Mouse (Mus musculus) CD4-positive helper T cell, adult 2 months (primary cell): ENCODE measurements at regions not wholly inside any gene's neighbourhood (a gene's known extent, or its start where the extent isn't known, plus 50 kb on each side); places are given as distances from the start of the nearest gene placed in this dataset.
"Not testable (repeated sequence)": the region's sequence is repeated elsewhere in the genome, so short reads cannot be mapped to it uniquely, and the experiment has no call there.

Source experiments
- DNase-seq: peaks from one replicate; pipeline ENCODE4 v3.0.0-alpha.2; 2012; ENCODE audit warnings: low read depth, missing footprints, low spot score

DNA sequence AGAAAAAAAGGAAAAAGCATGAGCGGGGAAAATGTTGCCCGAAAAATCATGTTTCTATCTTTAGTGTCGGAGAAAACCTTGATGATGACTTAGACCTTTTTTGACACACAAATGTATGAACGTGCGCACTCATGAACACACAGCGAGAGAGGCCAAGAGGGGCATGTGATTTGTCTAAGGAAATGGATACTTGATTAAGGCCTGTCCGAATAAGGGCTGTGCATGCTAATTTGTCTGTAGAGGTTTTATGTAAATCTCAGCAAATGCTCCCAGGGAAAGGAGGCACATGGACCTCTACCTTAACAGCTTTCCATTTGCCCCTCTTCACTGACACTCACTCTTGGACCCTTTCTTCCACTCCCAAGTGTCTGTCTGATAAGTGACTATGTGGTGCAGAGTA is 182.5 kb upstream of the Rgma start:
- no peak for DNase-seq

DNA sequence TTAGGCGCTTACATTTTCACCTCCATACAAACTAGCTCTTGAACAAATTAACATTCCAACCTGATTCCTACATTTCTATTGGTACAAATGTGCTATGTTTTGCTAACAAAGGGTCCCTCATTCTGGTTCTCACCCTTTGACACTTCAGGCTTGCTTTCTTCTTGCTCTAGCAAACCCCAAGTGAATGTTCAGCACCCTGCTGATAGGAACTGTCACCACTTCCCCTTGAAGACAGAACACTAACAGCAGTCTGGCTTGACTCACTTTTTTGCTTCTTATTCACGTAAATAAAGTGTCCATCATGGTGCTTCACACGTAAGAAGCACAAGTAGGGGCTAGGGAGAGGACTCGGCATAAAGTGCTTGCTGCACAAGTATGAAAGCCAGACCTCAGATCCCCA is 180.0 kb upstream of the Rgma start:
- no peak for DNase-seq

DNA sequence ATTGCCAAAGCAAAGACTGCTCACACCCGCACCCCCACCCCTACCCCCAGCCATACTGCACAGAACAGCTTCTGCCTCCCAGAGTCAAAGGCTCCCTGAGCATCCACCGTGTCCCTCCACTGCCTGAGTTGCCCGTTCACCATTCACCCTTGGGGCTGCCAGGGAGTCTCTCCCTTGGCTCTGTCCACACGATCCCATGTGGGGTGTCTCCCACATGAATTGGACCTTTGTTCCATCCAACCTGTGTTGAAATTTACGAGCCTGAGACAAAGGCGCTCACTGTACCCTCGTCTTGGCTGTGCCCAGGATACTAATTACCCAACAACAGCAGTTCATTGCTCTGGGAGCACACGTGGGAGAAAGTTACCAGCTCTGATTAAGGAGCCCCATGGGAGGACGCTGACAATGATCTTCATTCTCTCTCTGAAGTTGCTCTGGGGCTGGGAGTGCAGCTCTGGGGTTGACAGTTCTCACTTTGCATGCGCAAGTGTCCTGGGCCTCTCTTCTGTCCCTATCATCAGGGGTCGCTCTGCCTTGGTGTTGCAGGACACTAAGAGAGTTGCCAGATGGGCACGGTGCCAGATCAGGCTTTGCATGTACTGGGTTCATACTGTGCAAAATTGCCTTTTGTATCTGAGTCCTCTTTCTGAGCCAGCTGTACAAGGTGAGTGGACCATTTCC is 178.3 kb upstream of the Rgma start:
- no peak for DNase-seq

DNA sequence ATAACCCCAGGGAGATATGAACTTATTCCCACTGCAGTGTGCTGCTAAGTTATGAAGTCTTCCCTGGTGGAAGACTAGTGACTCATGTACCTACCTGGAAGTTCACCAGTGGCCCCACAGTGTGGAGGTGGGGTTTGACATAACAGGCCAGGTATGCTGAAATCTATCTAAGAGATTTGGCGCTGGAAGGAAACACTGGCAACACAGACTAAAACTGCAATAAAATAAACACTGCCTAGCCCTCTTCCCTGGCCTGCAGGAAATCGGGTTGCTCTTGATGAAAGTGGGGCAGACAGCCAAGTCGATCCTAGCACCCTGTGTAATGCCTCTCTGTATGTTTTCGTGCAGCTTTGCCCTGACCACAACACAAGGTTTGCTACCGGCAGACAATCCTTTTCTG is 177.2 kb upstream of the Rgma start:
- DNase-seq: no peak

DNA sequence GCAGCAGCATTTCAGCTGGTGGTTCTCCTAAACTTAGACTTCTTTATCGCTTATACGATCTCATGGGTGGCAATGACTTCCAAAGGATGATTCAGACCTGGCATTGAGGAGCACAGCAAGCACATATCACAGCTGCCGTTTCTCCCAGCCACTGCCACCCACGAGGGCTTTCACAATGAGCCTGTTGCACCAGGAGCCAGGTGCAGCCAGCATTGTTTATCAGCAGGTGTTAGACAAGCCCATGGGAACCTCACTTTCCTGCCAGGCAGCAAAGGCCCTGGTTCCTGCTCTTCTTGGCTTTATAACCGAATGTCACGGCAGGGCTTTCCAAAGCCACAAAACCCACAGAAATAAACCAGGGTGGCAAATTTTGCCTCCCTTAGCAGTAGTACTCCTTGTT is 175.3 kb upstream of the Rgma start:
- DNase-seq: no peak

DNA sequence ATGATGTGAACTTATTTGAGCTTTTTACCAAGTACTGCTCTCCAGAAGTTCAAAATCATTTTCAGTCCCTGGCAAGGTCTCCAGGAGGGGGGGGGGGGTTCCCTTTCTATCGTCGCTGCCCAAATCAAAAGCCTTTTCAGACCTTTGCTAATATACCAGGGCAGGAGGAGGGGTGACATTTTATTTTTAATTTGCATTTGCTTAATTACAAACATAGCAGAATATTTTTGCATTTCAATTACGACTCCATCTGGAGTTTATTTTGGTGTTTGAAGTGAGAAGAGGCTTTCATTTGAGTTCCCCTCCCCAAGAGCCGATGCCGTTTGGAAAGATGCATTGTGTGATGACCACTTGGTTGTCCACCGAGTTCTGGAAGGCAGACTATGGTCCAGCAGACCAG is 174.0 kb upstream of the Rgma start:
- DNase-seq: no peak

DNA sequence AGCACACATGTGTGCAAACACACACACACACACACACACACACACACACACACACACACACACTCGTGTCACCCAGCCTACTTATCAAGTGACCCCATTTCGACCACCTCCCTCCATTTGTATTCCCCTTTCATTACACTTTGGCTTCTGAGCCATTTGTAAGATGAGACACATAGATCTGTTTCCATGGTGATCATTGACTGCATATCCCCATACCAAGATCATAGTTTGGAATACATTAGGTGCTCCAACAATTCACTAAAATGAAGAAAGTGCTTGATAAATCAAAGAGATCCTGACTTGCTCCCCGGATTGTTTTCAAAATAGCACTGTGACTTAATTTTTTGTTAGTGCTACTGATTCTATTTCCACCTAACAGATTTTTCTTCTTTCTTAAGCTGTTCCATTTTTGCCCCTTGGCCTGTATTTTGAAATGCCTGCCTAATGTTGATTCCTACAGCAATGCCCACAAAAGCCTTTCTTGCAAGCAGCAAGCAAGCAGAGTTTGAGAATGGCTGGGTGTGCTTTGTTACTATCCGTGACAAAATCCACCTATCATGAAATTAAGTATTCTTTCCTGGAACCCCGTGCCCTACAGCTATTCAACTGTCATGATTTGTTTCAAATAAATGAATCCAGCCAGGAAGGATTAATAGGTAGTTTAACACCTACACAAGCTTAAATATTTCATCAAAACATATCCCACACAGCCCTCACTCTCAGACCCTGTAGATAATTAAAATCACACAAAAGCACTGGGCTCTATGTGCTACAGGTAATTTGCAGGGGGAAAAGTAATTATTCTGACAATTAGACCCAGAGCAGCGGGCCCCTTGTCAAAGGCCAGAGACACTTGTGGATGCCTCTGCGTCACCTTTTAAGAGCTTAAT is 168.1 kb upstream of the Rgma start:
- no peak for DNase-seq

DNA sequence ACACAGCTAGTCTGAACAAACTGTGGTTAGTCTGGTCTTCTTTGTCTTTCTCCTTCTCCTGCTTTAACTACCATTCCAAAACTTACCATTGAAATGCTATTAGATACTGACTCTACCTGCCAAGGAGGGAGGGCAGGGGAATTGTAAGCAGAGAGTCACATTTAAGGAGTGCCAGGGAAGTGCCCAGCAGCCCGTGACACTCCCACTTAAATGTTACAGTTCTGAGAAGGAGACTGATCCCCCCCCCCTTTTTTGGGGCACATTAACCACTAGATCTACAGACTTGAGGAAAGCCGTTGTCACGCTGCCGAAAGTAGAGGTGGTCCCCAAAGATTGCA is 166.9 kb upstream of the Rgma start:
- DNase-seq: no peak

DNA sequence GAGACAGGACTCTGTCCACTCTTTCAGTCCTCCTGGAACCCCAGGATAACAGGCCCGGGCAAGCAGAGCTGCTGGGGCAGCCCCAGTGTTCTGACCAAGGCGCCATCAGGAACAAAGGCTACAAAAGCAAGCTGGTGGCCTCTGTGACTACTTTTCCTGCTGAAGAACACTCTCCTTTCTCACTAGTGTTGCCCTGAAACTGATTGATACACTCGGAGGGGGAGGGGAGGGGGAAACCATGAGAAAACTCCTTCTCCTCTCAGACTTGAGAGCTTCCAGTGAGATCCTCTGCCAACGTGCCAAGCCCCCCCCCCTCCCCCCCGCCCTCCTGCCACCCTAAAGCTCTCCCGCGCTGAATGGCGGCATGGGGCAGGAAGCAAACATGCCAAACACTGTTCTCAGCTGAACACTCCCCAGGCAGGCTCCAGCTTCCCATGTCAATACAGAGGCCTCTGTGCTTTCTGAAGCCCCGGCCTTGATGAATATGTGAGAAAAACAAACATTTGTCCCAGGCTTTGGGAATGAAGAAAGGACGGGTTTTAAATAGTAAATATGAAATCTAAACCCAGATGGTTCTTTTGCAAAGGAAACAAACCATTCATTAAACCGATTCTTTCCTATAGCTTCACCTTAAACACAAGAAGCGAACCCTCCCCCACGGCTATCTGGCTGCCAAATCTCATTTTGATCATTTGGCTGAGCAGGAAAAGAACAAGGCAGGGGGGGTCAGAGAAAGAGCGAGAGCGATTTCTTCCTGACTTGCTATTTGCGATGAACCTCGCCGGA is 166.3 kb upstream of the Rgma start:
- no peak for DNase-seq

DNA sequence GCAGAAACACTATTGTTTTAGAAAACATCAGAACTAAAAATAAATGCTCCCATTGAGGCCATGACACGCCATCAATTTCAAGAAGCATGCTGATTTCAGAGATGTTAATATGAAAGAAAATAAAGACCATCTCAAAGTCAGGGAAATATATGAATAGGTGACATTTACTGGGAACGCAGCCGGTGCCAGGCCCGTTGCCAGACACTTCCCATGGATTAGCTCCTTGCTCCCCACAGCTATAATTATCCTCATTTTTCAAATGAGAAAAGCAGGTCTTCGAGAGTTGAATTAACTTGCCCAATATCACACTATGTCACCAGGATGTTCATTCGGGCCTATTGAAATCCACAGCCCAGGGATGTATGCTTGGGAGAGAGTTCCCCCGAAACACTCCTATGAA is 165.2 kb upstream of the Rgma start:
- no peak for DNase-seq

DNA sequence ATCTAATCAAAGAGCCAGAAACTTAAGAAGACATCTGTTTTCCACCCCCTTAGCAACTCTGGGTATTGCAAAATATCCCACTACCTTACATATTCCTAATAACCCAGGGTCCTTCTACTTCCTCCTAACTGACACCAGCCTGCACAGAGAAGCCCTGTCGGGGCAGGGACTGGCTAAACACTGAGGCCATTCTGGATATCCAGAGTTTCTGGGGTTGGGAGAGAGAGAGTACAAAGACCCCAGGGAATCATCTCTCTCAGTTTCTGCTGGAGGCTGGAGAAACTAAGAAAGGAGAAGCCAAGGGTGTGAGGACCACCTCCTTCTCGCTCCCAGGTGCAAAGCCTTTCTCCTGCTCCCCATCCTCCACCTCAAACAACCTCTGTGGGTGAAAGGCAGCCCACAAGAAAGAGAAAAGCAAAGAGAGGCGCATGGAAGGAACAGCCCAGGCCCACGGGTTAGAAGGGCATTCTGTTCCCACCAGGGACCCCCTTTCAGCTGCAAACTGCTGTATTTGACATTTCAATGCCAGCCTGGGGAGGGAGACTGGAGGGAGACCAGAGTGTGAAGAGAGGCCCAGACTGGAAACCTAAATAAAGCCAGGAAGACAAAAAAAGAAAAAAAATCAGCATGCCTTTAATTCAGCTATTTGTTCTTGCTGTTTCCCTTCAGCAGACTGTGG is 152.9 kb upstream of the Rgma start:
- DNase-seq: no peak

DNA sequence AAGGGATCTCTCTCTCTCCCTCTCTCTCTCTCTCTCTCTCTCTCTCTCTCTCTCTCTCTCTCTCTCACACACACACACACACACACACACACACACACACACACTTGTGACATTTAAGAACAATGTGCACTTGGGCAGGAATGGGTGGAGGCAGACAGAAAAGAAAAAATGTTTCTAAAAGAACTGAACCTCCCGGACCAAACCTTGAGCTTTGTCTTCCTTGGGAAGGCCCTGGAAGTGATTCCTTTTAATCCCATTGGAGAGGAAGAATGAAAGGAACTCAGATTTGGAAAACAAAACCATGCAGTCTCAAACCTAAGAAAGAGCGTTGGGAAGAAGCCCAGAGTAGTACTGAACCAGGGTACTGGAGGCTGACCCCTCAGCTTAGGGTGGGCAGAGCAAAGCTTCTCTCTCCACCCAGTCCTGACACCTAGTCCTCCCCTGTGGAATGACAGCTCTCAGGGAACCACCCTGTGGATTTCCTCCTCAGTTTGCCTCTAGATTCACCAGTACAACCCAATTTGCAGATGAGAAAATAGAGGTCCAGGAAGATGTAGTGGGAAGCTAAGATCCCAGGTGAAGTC is 152.3 kb upstream of the Rgma start:
- no peak for DNase-seq

DNA sequence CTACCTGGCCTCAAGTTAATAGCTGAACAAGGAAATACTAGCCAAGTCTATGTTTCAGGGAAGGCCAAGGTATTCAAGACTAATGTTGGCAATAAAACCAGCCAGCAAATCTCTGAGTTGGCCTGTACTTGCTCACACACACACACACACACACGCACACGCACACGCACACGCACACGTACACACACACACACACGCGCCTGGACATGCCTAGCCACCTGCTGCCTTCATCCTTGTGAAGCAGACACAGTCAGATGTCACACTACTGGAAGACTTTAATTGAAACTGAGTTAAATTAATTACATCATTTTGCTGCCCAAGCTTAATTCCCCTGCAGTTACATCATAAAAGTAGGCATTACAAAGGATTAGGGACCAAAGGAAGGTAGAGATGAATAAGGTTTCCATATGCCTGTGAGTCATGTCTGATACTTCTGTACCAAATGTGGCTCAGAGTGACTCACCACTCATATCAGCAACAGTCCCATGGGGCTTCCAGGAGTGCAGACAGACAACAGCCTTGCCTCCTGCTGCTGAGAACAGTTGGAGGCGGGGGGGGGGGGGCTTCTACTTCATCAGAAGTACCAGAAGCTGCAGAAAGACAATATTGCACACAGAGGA is 141.7 kb upstream of the Rgma start:
- DNase-seq: no peak

DNA sequence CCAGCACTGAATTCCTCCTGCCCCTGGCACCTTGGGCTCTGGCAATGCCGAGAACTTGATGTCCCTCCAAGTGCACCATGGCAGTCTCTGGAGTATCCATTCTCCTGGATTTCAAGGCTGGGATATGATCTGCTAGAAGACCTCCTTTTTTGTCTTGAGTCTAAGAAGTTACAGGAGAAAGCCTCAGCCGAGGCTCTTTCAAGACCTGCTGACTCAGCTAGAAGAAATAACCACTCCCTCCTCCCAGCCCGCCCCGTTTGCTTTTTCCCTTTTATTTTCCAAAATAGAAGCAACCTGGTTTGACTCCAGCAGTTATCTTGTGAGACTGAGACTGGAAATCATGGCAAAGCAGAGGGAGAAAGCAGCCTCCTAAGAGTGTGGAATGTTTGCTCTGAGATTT is 136.8 kb upstream of the Rgma start:
- no peak for DNase-seq

DNA sequence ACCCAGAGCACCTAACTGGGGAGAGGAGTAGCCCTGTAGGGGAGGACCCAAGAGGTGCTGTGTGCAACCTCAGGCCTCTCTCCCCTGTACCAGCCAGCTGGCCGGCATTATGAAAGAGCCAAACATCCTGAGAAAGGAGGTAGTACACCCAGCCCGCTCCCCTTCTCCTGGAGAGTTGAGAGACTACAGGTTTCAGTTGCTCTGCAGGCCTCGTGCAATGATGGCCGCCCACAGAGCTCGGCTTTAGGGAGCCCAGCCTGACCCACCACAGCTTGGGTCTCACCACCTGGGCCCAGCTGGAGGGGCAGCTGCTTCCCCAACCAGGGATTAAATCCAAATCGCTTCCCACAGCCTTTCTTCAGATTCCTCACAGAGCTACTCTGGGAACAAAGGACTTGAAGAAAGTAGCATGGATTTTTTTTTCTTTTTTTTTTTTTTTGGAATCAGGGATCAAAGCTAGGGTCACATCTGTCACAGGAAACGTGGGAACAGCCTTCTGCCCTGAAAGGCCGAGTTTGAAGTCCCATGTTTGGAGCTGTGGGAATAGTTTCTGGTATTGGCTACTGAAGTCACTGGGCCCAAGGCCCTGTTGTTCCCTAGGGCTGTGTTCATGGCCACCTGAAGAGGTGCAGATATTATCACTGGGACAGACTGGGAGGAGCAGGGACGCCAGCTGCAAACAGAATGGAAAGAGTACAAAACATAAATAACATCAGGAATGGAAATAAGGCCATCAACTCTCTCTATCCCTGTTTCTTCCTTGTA is 131.5 kb upstream of the Rgma start:
- DNase-seq: no peak

DNA sequence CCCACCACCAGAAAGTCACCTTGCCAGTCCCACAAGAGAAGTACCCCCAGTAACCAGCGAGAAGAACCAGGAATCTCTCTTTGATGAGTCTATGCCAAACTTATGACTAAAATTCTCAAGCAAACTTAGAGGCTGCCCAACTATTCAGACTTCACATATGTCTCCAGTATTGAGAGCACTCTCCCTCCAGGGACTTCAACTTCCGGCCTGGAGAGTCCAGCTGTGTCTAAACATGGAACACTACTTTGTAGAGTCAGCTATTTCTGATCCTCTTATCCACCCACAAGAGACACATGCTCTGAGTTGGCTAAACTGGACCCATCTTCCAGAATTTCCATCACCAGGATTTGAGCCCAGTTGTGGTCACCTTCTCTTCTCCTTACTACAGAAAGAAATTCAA is 129.9 kb upstream of the Rgma start:
- no peak for DNase-seq

DNA sequence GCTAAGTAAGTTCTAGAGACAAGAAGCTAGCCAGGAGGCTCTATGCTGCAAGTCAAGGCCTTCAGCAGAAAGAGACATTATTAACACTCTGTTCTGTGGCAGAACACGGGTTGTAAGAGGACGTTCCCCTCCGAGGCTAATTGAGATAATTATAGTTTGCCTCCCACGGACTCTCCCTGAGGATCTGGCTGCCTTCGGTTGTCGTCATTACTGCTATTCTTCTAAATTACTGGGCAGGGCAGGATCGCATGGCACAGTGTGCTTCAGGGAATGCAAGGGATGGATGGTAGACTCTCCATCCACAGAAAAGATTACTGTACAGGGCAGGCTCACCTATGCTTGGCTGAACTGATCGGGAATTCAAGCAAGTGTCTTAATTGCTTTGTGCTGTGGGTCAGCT is 124.7 kb upstream of the Rgma start:
- no peak for DNase-seq

DNA sequence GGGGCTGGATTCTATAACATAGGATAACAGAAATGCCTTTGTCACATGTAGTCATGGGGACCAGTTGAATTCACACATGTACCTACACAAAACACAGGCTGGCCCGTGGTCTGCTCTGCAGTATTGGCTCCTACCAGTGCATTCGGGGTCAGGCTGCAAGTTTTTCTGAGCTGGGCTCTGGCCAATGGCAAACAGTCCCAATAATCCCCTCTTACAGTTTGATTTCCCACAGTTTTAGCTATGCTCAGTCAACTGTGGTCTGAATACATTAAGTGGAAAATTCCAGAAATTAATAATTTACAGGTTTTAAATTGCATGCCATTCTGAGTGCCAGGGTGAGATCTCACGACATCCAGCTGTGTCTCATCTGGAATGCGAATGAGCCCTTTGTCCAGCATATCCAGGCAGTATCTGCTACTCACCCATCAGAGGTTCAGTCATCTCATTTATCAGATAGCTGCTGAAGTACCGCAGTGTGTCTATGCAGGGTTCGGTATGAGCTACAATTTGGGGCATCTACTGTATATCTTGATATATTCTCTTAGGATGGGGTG is 124.0 kb upstream of the Rgma start:
- no peak for DNase-seq

DNA sequence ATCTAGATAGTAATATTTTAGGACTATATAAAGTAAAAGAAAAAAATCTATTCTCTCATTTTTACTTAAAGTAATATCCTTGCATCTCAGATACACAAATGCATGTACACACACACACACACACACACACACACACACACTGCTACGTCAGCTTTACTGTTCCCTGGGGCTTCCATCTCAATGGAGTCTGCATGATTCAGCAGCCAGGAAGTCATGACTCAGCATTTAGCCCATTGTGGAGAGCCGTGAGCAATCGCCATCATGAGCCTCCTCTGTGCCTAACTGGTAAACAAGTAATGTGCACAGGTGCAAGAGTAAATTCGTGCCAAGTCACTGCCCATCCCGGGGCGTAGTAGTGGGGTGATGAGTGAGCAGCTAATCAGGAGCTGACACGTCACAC is 120.3 kb upstream of the Rgma start:
- not testable (repeated sequence) for DNase-seq

DNA sequence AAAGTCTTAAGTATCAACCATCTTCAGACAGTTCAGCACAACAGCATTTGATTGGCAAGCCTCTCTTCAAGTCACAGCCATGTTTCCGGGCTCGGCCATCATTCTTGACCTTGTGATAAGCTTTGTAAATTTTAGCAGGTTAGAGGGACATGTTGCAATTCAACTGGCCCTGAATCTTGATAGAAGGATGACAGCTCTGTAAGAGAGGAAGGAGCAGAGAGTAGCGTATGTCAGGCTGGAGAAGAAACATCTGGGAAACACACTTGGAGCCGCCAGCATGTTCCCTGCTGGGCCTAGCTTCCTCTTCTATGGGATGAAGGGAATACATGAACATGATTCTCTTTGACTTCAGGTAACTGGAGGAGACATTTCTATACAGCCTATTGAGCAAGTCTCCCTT is 115.2 kb upstream of the Rgma start:
- DNase-seq: no peak
